In the genomic region with DNA sequence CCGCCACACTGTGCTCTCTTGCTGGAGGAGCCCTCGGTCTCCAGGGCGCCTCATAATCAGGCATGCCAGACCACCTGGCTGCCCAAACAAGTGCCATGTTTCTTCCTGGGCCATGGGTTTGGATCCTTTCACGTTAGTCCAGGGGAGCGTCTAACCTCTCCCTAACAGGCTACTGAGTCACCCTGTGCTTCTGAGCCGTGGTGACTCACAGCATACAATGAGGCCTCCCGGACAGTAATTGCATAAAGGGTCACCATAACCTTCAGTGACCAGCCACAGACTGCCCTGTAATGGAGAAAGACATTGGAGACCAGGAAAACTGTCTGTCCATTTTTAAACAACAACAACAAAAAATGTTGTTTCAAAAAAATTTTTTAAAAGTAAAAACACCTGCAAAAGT, we compare ENCODE assay signal across 14 mouse cellular contexts.
"Had no signal": no experiment of that assay in that cellular context is flagged by ENCODE, and none has a peak within 500 bp of the region (broad histone marks: within the 10 kb centered on the region; RNA-seq: fewer than 3 reads in every experiment).

No protein-coding gene starts in this region.

- H3K27ac ChIP-seq: kidney, embryonic 15.5 days; left cerebral cortex, adult 2 months; limb, embryonic 15.5 days; liver, embryonic 13.5 days; midbrain, embryonic 10.5 days; neural tube, embryonic 12.5 days had no signal

- DNase-seq: kidney, postnatal 14 days; liver, embryonic 13.5 days; liver, postnatal 0 days; lung, postnatal 4 days; midbrain, embryonic 14.5 days; right cerebral cortex, postnatal 4 days; spleen, adult 18-20 months; thymus, adult 2 months; thymus, postnatal 36 days had no signal

- H3K36me3 ChIP-seq: kidney, embryonic 15.5 days; limb, embryonic 15.5 days; liver, embryonic 13.5 days; midbrain, embryonic 10.5 days; neural tube, embryonic 12.5 days had no signal

- H3K4me3 ChIP-seq: kidney, embryonic 15.5 days; left cerebral cortex, adult 2 months; limb, embryonic 15.5 days; liver, embryonic 13.5 days; midbrain, embryonic 10.5 days; neural tube, embryonic 12.5 days had no signal

- H3K9ac ChIP-seq: kidney, embryonic 15.5 days; limb, embryonic 15.5 days; liver, embryonic 13.5 days; liver, postnatal 0 days; neural tube, embryonic 12.5 days had no signal

- H3K27me3 ChIP-seq: kidney, embryonic 15.5 days; limb, embryonic 15.5 days; neural tube, embryonic 12.5 days had no signal
